Mouse (Mus musculus) CH12.LX (cell line): Measurements from ENCODE around the gene Ptges3l.

ENCODE experiments used
- BHLHE40 ChIP-seq: IDR thresholded peaks from 2 replicates; pipeline ENCODE4 v1.6.1; 2011; ENCODE audit warnings: mild to moderate bottlenecking, low read depth, low read length, improper control_type of control experiment
- CTCF ChIP-seq, 2 experiments: IDR thresholded peaks in 1 of 2; conservative IDR thresholded peaks in 1 of 2; 2 replicates each; pipeline ENCODE4 v1.5.1; 2011 to 2012; ENCODE audit warnings: low read depth in 2 of 2, low read length in 2 of 2, improper control_type of control experiment in 1 of 2, inconsistent platforms in 1 of 2, mild to moderate bottlenecking in 1 of 2, moderate library complexity in 1 of 2
- EP300 ChIP-seq: IDR thresholded peaks from 2 replicates; pipeline ENCODE4 v1.6.1; 2011; ENCODE audit warnings: low read length, improper control_type of control experiment
- HCFC1 ChIP-seq: IDR thresholded peaks from 2 replicates; pipeline ENCODE4 v1.6.1; 2012; ENCODE audit warnings: low read depth, mild to moderate bottlenecking, inconsistent platforms, low read length, improper control_type of control experiment
- MAZ ChIP-seq: IDR thresholded peaks from 2 replicates; pipeline ENCODE4 v1.6.1; 2012; ENCODE audit warnings: low read depth, mild to moderate bottlenecking, inconsistent platforms, low read length, improper control_type of control experiment, moderate library complexity
- MEF2A ChIP-seq: IDR thresholded peaks from 2 replicates; pipeline ENCODE4 v1.6.1; 2014; ENCODE audit warnings: low read depth, mild to moderate bottlenecking, inconsistent platforms, low read length, improper control_type of control experiment, borderline replicate concordance
- MXI1 ChIP-seq: IDR thresholded peaks from 2 replicates; pipeline ENCODE4 v1.6.1; 2011; ENCODE audit warnings: mild to moderate bottlenecking, low read depth, low read length, improper control_type of control experiment
- POLR2A ChIP-seq: IDR thresholded peaks from 2 replicates; pipeline ENCODE4 v1.6.1; 2011; ENCODE audit warnings: low read depth, mild to moderate bottlenecking, improper control_type of control experiment, low read length
- POLR2AphosphoS2 ChIP-seq: IDR thresholded peaks from 2 replicates; pipeline ENCODE4 v1.6.1; 2011; ENCODE audit warnings: low read depth, low read length, improper control_type of control experiment
- TBP ChIP-seq: conservative IDR thresholded peaks from 2 replicates; pipeline ENCODE4 v1.6.1; 2011; ENCODE audit warnings: low read depth, low read length, improper control_type of control experiment
- TCF12 ChIP-seq: IDR thresholded peaks from 2 replicates; pipeline ENCODE4 v1.6.1; 2014; ENCODE audit warnings: low read depth, mild to moderate bottlenecking, inconsistent platforms, low read length, improper control_type of control experiment
- USF2 ChIP-seq: conservative IDR thresholded peaks from 2 replicates; pipeline ENCODE4 v1.6.1; 2011; ENCODE audit warnings: low read depth, low read length, improper control_type of control experiment
- ZC3H11A ChIP-seq: IDR thresholded peaks from 2 replicates; pipeline ENCODE4 v1.6.1; 2012; ENCODE audit warnings: low read depth, mild to moderate bottlenecking, inconsistent platforms, low read length, improper control_type of control experiment

GRCm38 (mm10) chr11:101472336-101472735 is 47.2 kb upstream of the Ptges3l start:
- TF ChIP-seq EP300, result no peak
- TF ChIP-seq POLR2AphosphoS2, result no peak
- TF ChIP-seq MAZ, result no peak
- TF ChIP-seq CTCF (conservative IDR thresholded peaks at IDR 0.05 in 1 of 2, IDR thresholded peaks at IDR 0.05 in 1 of 2; ENCODE audit: low read depth in 2 of 2, low read length in 2 of 2), result no peak
- no peak for TF ChIP-seq MEF2A
- TF ChIP-seq POLR2A, result no peak
- TF ChIP-seq ZC3H11A, result no peak
- no peak for TF ChIP-seq HCFC1
- no peak for TF ChIP-seq USF2
- no peak for TF ChIP-seq MXI1
- TF ChIP-seq BHLHE40, result no peak
- no peak for TF ChIP-seq TCF12
- TF ChIP-seq TBP, result no peak
